Mouse (Mus musculus): ENCODE data around the gene Git1.

DNA sequence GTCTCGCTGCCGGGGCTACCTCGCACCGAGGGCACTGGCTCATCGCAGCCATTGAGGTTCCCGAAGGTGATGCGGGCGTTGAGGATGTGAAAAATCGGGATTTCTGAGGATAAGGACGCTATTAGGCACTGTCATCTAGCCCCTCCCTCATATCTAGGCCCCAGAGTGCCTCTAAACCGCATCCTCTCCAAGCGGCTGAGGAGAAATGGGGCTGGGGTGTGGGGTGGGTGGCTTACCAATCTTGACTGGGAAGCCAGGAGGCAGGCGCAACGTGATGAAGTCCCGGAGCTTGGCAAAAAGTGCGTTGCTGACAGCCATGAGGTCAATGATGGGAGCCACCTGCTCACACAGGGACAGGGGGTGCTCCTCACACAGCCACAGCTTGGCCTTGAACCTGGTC, 20.6 kb upstream of the Git1 start:
- TF ChIP-seq POLR2A (IDR thresholded peaks at IDR 0.05; ENCODE audit: insufficient read depth, low read depth, low read length) (no peak), CTCF (IDR thresholded peaks at IDR 0.05; ENCODE audit: insufficient read depth, low read depth, low read length) (no peak)
